Mouse (Mus musculus) kidney, embryonic 14.5 days (tissue): ENCODE measurements around the gene Arntl2. TPM values are rescaled to one million over a fixed set of nuclear protein-coding genes. Genes with fewer than 3 reads are reported as not detected.

Experiments
- ATAC-seq: fragments of 200-750 bp; cut with Nextera tagmentation; 2 replicates; pipeline ENCODE4 v1.8.0; 2017; ENCODE audit warnings: moderate number of reproducible peaks, mild to moderate bottlenecking, moderate TSS enrichment, moderate library complexity; ENCODE audit not compliant: low FRiP score, low TSS enrichment
- H3K27ac ChIP-seq: fragments of 300-500 bp; sonication (generic); 2 replicates; pipeline ENCODE4 v1.5.1; 2014; ENCODE audit warnings: low read depth, mild to moderate bottlenecking, low read length, moderate library complexity, mixed read lengths
- H3K27me3 ChIP-seq: fragments of 300-500 bp; sonication (generic); 2 replicates; pipeline ENCODE4 v1.6.1; 2014; ENCODE audit warnings: mild to moderate bottlenecking, low read length; ENCODE audit not compliant: control insufficient read depth, insufficient read depth
- H3K36me3 ChIP-seq: fragments of 300-500 bp; sonication (generic); 2 replicates; pipeline ENCODE4 v1.6.1; 2014; ENCODE audit warnings: low read length, mixed read lengths; ENCODE audit not compliant: control insufficient read depth, insufficient read depth
- H3K4me1 ChIP-seq: fragments of 300-500 bp; sonication (generic); 2 replicates; pipeline ENCODE4 v1.6.1; 2014; ENCODE audit warnings: low read length, mixed read lengths; ENCODE audit not compliant: control insufficient read depth, insufficient read depth
- H3K4me2 ChIP-seq: fragments of 300-500 bp; sonication (generic); replicated peaks from 2 replicates; pipeline ENCODE4 v1.6.1; 2014; ENCODE audit warnings: low read depth, mild to moderate bottlenecking, low read length
- H3K4me3 ChIP-seq: fragments of 300-500 bp; sonication (generic); 2 replicates; pipeline ENCODE4 v1.5.1; 2014; ENCODE audit warnings: mild to moderate bottlenecking, low read length
- H3K9ac ChIP-seq: fragments of 300-500 bp; sonication (generic); 2 replicates; pipeline ENCODE4 v1.6.1; 2014; ENCODE audit warnings: low read depth, mild to moderate bottlenecking, low read length, moderate library complexity
- H3K9me3 ChIP-seq: fragments of 300-500 bp; sonication (generic); 2 replicates; pipeline ENCODE4 v1.6.1; 2016; ENCODE audit warnings: low read length; ENCODE audit not compliant: control insufficient read depth
- WGBS: fragments of 180-500 bp; shearing (Covaris S2); extraction: QIAGEN DNeasy Blood & Tissue Kit; methylation state at CpG from one replicate; pipeline ENCODE4 v1.1.7; 2014; 5-methylcytosine and 5-hydroxymethylcytosine counted together
- polyA plus RNA-seq: library from polyadenylated mRNA; unstranded; fragments of >200 nt; fragmentation: Nextera tagmentation; extraction: Ambion mirVana; gene quantifications from 2 replicates; pipeline ENCODE4 v1.2.1, GENCODE M21; 2014

The Arntl2 gene
- polyA plus RNA-seq, 1 experiment from 2014 or later = 3.9 TPM

GRCm38 (mm10) chr6:146837316-146837715, 41.5 kb downstream of the Arntl2 start:
- no peaks in the 10 kb centered on the region for H3K36me3 ChIP-seq
- H3K4me2 ChIP-seq = no peak overlapping the region
- no peak overlapping the region for H3K27ac ChIP-seq
- no peaks in the 10 kb centered on the region for H3K4me1 ChIP-seq
- H3K9ac ChIP-seq = no peak overlapping the region
- no peak overlapping the region for H3K4me3 ChIP-seq
- 75% methylated on average over 7 of the region's 7 CpGs for WGBS
- no peak for ATAC-seq
- no peaks in the 10 kb centered on the region for H3K9me3 ChIP-seq
- H3K27me3 ChIP-seq = no peaks in the 10 kb centered on the region

GRCm38 (mm10) chr6:146838366-146838765, 42.5 kb downstream of the Arntl2 start:
- H3K4me1 ChIP-seq = no peaks in the 10 kb centered on the region
- H3K9me3 ChIP-seq = no peaks in the 10 kb centered on the region
- no peak overlapping the region for H3K4me3 ChIP-seq
- WGBS = 97% methylated on average over 5 of the region's 5 CpGs
- no peaks in the 10 kb centered on the region for H3K27me3 ChIP-seq
- no peaks in the 10 kb centered on the region for H3K36me3 ChIP-seq
- no peak for ATAC-seq
- H3K4me2 ChIP-seq = no peak overlapping the region
- H3K27ac ChIP-seq = no peak overlapping the region
- H3K9ac ChIP-seq = no peak overlapping the region

DNA sequence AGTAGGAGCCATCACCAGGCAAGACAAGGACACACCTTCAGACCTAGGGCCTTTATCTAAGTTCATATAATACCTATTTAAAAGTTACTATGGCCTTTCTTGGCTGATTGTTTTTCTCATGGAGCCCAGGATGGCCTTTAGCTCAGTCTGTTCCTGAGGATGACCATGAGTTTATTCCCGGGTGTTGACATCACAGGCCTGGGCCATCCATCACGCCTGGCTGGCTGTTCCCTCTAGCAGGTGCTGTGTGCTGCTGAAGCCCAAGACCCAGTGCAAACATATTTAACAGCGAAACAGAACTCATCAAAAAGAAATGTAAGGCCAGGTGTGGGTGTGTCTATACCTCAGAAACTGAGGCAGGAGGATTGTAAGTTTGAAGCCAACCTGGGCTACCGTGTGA, 43.0 kb downstream of the Arntl2 start:
- Histone ChIP-seq H3K27me3 (no peaks in the 10 kb centered on the region), H3K27ac (no peak overlapping the region), H3K9ac (no peak overlapping the region), H3K4me1 (no peaks in the 10 kb centered on the region), H3K4me3 (no peak overlapping the region), H3K9me3 (no peaks in the 10 kb centered on the region), H3K4me2 (no peak overlapping the region), H3K36me3 (no peaks in the 10 kb centered on the region)
- ATAC-seq = no peak
- 95% methylated on average over 4 of the region's 4 CpGs for WGBS

- H3K27ac ChIP-seq = no peak overlapping the region
- 93% methylated on average over 6 of the region's 6 CpGs for WGBS
- ATAC-seq = no peak
These were observed 49.0 kb downstream of the Arntl2 start for GRCm38 (mm10) chr6:146844867-146845266.

DNA sequence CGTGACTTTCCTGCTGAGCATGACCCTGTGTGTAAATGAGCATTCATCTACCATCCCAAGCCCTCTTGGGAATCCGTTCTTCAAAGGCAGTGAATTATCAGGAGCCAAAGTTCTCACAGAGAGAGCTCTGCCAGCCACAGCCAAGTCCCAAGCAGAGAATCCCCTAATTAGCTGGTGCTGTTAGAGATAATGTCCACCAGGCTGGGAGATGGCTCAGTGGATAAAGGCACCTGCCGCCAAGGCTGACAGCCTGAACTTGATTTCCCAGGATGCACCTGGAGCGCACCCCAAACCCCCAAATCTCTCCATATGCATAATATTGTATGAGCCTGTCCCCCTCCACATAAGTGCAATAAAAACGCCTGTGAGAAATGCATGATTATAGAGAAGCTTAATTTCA, 49.5 kb downstream of the Arntl2 start:
- H3K4me2 ChIP-seq = no peak overlapping the region

More at GRCm38 (mm10) chr6:146844867-146845266, 49.0 kb downstream of the Arntl2 start:
- Histone ChIP-seq H3K4me3 (no peak overlapping the region), H3K4me1 (no peaks in the 10 kb centered on the region), H3K27me3 (no peaks in the 10 kb centered on the region), H3K36me3 (no peaks in the 10 kb centered on the region), H3K9ac (no peak overlapping the region), H3K9me3 (no peaks in the 10 kb centered on the region), H3K4me2 (no peak overlapping the region)

GRCm38 (mm10) chr6:146845961-146846750, 50.3 kb downstream of the Arntl2 start:
- H3K4me1 ChIP-seq = no peaks in the 10 kb centered on the region
- WGBS = 78% methylated on average over 15 of the region's 15 CpGs
- ATAC-seq = no peak
- H3K4me2 ChIP-seq = no peak overlapping the region
- no peaks in the 10 kb centered on the region for H3K36me3 ChIP-seq
- H3K9me3 ChIP-seq = no peaks in the 10 kb centered on the region
- H3K9ac ChIP-seq = no peak overlapping the region
- no peak overlapping the region for H3K4me3 ChIP-seq
- no peaks in the 10 kb centered on the region for H3K27me3 ChIP-seq
- H3K27ac ChIP-seq = no peak overlapping the region

More for the DNA sequence above, 49.5 kb downstream of the Arntl2 start:
- H3K27me3 ChIP-seq = no peaks in the 10 kb centered on the region
- 81% methylated on average over 5 of the region's 5 CpGs for WGBS
- H3K9me3 ChIP-seq = no peaks in the 10 kb centered on the region
- no peaks in the 10 kb centered on the region for H3K4me1 ChIP-seq
- H3K4me3 ChIP-seq = no peak overlapping the region
- H3K9ac ChIP-seq = no peak overlapping the region
- ATAC-seq = no peak
- no peaks in the 10 kb centered on the region for H3K36me3 ChIP-seq
- H3K27ac ChIP-seq = no peak overlapping the region

DNA sequence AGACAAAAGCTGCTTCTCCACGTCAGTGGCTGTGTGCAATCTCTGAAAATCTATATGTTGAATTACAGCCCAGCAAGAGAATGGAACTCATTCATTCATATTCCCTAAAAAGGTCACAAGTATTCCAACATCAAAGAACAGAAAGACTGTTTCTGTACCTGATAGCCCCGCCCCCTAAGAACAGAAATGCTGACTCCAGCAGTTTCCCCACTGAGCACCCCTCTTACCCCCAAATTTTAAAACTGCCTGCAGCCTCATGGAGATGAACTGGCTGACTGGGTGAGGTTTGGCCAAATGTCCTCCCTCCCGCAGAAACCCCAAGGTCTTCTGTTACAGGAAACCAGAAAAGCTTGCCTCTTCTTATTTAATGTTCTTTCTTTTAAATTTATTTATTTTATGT, 51.5 kb downstream of the Arntl2 start:
- Histone ChIP-seq H3K4me2 (no peak overlapping the region), H3K4me3 (no peak overlapping the region), H3K27ac (no peak overlapping the region), H3K36me3 (no peaks in the 10 kb centered on the region), H3K27me3 (no peaks in the 10 kb centered on the region), H3K4me1 (no peaks in the 10 kb centered on the region), H3K9ac (no peak overlapping the region), H3K9me3 (no peaks in the 10 kb centered on the region)
- WGBS = 84% methylated on average over 3 of the region's 3 CpGs
- no peak for ATAC-seq

DNA sequence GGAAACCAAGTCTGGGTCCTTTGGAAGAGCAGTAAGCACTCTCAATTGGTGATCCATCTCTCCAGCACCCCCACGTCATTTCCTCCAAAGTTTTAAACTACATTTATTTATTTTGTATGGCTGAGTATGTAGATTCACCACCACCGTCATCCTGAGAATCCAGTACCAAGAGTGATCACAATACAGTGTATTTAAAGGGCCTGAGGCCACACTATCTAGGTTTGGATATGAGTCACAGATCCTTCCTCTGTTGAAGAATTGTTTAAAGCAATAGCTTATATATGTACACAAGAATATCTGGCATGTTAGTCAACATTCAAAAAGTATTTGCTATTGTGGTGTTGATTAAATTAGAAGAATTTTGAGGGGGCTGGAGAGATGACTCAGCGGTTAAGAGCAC, 52.4 kb downstream of the Arntl2 start:
- Histone ChIP-seq H3K36me3 (no peaks in the 10 kb centered on the region), H3K9ac (no peak overlapping the region), H3K4me2 (no peak overlapping the region), H3K9me3 (no peaks in the 10 kb centered on the region), H3K4me1 (no peaks in the 10 kb centered on the region), H3K4me3 (no peak overlapping the region), H3K27me3 (no peaks in the 10 kb centered on the region), H3K27ac (no peak overlapping the region)
- ATAC-seq = no peak
- 86% methylated on average over 3 of the region's 3 CpGs for WGBS

- WGBS = 78% methylated on average over 4 of the region's 4 CpGs
- H3K36me3 ChIP-seq = no peaks in the 10 kb centered on the region
- no peak within 1 kb of the TSS for H3K9ac ChIP-seq
- H3K27ac ChIP-seq = no peak within 1 kb of the TSS
- no peaks in the 10 kb centered on the region for H3K4me1 ChIP-seq
- H3K4me3 ChIP-seq = no peak within 1 kb of the TSS
- ATAC-seq = no peak
- no peaks in the 10 kb centered on the region for H3K27me3 ChIP-seq
- H3K9me3 ChIP-seq = no peaks in the 10 kb centered on the region
- H3K4me2 ChIP-seq = no peak within 1 kb of the TSS
These were observed 54.2 kb downstream of the Arntl2 start, which contains the start of gene Smco2 for GRCm38 (mm10) chr6:146850050-146850449. Gene Smco2, plus strand, starts transcription at chr6:146850104.
